Mouse (Mus musculus): ENCODE measurements around the gene Olfr1225.
"Not testable (repeated sequence)": the region's sequence is repeated elsewhere in the genome, so short reads cannot be mapped to it uniquely, and the experiment has no call there.

Olfr1225 gene

DNA sequence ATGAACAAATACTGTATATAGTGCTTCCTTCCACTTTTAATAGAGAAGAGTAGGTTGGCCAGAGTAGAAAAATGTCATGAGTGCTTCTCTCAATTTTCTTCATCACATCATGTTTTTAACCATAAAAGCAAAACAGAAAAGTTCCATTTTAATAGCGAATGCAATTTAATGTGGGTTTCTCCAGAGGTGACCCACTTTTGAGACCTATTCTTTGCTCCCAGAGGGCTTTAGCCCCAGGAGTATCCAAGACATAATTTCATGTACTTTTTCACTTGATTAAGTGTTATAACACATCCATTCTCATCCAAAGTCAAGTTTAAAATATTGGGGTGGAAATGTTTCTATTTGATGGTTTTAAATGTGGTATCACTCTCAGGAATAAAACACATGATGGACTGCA lies at the start of gene Olfr1225:
Gene Olfr1225 (minus strand): TSS at position 101 of the 400 bp plus-strand sequence.
- DNase-seq (ENCODE audit: low read depth, low spot score), result no peak

DNA sequence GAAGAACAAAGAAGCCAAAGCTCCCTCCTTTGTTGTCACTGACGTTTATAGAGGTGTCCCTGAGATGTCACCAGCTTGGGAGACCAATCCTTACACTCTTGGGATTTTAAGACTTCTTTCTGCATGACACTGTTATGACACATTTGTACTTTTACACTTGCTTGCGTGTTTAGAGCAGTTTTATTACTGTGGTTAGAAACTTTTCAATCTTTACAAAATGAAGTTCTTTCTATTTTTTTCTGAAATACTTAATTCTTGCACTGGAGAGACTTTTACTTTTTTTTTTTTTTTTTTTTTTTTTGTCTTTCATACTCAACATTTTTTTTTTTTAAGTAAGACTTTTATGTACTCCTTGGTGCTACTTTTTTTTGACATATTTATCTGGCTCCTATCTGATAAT lies 25.5 kb upstream of the Olfr1225 start, which contains the start of gene Olfr1226:
Gene Olfr1226 (minus strand): TSS at position 101 of the 400 bp plus-strand sequence.
- DNase-seq (ENCODE audit: low read depth, low spot score), result no peak

DNA sequence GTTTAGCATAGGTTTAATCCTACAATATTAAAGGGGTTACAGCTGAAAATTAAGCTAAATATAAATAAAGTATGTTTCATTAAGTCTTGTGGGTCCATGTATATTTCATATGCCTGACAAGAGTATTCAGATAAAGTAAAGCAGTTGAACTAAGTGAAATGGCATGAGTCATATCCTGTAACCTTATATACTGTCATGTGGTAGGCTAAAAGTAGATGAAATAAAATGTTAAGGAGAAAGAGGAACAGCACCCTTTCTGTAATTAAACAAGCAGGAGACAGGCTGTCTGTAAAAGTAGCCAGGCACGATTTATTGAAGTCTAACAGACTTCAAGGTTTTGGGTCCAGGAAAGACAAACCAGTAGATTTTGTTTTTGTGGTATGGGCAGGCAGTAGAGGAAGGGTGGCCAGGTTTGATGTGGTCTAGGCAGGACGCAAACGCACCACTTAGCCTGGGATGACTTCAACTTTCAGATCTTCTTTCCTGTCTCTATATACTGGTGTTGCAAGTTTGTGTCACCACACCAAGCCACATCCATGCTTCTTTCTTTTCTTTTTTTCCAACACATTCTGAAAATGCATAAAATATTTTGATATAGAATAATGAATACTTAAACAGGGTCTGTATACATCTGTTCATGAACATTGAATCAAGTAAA lies 22.0 kb upstream of the Olfr1225 start:
- peak; percentile 53 for DNase-seq (ENCODE audit: low read depth, low spot score)

DNA sequence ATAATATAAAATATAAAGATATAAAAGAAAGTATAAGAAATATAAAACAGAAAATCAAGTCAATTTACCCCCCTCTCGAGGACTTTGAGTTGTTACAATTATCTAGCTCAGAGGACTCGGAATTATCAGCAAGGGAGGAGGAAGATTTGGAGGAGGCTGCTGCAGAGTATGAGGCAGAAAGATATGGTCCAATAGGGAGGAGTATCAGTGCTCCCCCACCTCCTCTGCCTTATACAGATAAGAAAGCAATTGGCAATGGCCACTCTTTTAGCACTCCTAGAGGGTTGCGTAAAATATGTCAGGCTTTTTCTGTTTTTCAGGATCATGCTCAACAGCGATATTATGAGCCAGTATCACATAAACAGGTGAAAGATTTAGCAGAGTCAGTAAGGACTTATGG lies 9.8 kb downstream of the Olfr1225 start:
- not testable (repeated sequence) for DNase-seq (ENCODE audit: low read depth, low spot score)

DNA sequence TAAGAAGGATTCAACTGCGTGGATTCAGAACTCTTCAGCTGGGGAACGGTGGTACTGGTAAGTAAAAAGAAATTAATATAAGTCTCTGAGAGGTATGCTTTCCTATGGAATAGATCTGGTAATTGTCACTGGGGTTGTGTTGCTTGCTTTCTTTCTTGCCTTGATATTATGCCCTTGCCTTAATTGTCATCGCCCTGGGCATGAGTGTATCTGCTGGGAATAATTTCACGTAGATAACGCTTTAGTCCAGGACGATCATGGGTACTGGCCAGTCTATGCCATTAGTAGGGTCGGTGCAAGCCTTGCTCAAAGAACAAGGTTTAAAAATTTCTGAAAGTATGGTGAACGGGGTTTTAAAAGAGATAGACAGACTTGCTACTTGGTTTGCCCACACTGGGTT lies 10.5 kb downstream of the Olfr1225 start, which contains the start of gene Olfr1224-ps1:
Gene Olfr1224-ps1 (minus strand): TSS at position 101 of the 400 bp plus-strand sequence.
- not testable (repeated sequence) for DNase-seq (ENCODE audit: low read depth, low spot score)

DNA sequence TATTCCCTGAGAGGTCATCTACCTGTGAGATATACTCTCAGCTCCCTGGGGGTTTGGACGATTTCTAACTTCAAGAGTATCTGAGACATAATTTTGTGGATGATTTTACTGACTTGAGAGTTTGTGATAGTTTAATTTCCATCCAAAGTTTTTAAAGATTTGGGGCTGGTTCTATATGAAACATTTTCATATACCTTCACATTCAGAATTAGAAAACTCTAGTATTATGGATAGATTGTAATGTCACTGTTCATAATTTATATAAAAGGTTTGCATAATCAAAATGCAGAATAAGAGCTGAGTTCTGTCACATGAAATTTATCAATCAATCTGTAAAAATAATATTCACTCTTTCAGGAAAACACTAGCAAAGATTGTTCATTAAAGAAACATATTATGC lies 23.0 kb downstream of the Olfr1225 start, which contains the start of gene Olfr1223:
Gene Olfr1223 (minus strand): TSS at position 101 of the 400 bp plus-strand sequence.
- DNase-seq (ENCODE audit: low read depth, low spot score), result no peak

DNA sequence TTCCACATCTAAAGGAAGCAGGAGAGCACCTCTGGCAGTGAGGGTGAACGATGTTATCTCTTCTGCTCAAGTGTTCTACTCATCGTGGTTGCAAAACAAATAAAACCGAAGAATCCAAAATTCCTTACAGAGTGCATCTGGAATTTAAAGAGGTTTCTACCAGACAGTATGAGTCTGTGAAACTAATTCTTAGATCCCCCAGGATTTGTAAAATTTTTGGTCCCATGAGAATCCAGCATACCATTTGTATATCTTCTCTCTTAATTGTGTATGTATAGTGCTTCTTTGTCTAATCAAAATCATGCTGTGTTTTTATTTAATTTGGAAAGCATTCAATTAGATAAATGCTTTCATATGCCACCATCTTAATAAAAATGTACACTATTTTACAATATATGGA lies 41.5 kb downstream of the Olfr1225 start, which contains the start of gene Olfr1222:
Gene Olfr1222 (minus strand): TSS at position 101 of the 400 bp plus-strand sequence.
- no peak for DNase-seq (ENCODE audit: low read depth, low spot score)

Measured in 3T3-L1 (cell line).